Mouse (Mus musculus): ENCODE data around the gene Frs2. TPM values are rescaled to one million over a fixed set of nuclear protein-coding genes. Genes with fewer than 3 reads are reported as not detected.

Gene Frs2
- total and polyA plus RNA-seq, 2 experiments from 2014 or later = 13.6 to 14.1 TPM

GRCm38 (mm10) chr10:117094504-117095329 lies 53.6 kb downstream of the Frs2 start:
- H3K27ac ChIP-seq (ENCODE audit: low read depth) = peak overlapping the region; percentile 41
- TF ChIP-seq EP300 (IDR thresholded peaks at IDR 0.05; ENCODE audit: low read depth) (no peak), CTCF (IDR thresholded peaks at IDR 0.05; ENCODE audit: low read depth) (no peak)
- 33% methylated on average over 15 of the region's 15 CpGs for WGBS
- H3K4me2 ChIP-seq (ENCODE audit: low read depth, low read length) = no peak overlapping the region
- peak; percentile 89 for DNase-seq (ENCODE audit: low spot score)
- H3K4me3 ChIP-seq (ENCODE audit: low read depth, low read length) = no peak overlapping the region
- H3K9ac ChIP-seq (replicated peaks; ENCODE audit: low read depth, low read length) = no peak overlapping the region
- H3K4me1 ChIP-seq (ENCODE audit: control insufficient read depth, insufficient read depth) = peaks cover 15% of the 10 kb centered on the region; the same call in 1 of the 2 replicates
- no peaks in the 10 kb centered on the region for H3K9me3 ChIP-seq (replicated peaks; ENCODE audit: control insufficient read depth, low read length)
- ATAC-seq (ENCODE audit: insufficient read depth, low read depth) = peak; percentile 91
- H3K36me3 ChIP-seq (replicated peaks; ENCODE audit: control insufficient read depth, insufficient read depth, low read length) = peaks cover 15% of the 10 kb centered on the region; the same call in 1 of the 2 replicates
- no peaks in the 10 kb centered on the region for H3K27me3 ChIP-seq (ENCODE audit: control insufficient read depth, insufficient read depth, low read length)

DNA sequence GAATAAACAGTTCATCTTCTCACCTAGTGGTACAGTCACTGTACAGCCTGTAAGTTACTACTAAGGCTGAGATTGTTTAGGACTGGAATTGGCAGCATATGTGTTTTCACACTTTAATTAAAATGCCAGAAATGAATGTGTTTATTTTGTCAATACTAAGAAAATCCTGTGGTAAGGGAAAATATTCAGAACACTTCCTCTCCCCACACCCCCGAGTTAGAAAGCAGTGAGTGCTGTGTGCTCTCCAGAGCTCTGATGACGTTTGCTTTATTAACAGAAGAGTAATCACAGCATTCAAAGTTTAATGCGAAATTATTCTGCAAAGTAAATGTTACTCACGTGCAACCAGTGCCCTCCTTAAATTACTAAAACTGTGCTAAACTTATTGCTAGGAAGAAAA lies 58.7 kb downstream of the Frs2 start:
- peaks cover 9% of the 10 kb centered on the region; the same call in 1 of the 2 replicates for H3K4me1 ChIP-seq (ENCODE audit: control insufficient read depth, insufficient read depth)
- no peak for ATAC-seq (ENCODE audit: insufficient read depth, low read depth)
- no peaks in the 10 kb centered on the region for H3K27me3 ChIP-seq (ENCODE audit: control insufficient read depth, insufficient read depth, low read length)
- H3K4me2 ChIP-seq (ENCODE audit: low read depth, low read length) = no peak overlapping the region
- TF ChIP-seq CTCF (IDR thresholded peaks at IDR 0.05; ENCODE audit: low read depth) (no peak), EP300 (IDR thresholded peaks at IDR 0.05; ENCODE audit: low read depth) (no peak)
- H3K9ac ChIP-seq (replicated peaks; ENCODE audit: low read depth, low read length) = no peak overlapping the region
- no peak overlapping the region for H3K27ac ChIP-seq (ENCODE audit: low read depth)
- no peak for DNase-seq (ENCODE audit: low spot score)
- no peaks in the 10 kb centered on the region for H3K9me3 ChIP-seq (replicated peaks; ENCODE audit: control insufficient read depth, low read length)
- WGBS = 65% methylated on average over 4 of the region's 4 CpGs
- peaks cover 26% of the 10 kb centered on the region for H3K36me3 ChIP-seq (replicated peaks; ENCODE audit: control insufficient read depth, insufficient read depth, low read length)
- no peak overlapping the region for H3K4me3 ChIP-seq (ENCODE audit: low read depth, low read length)

GRCm38 (mm10) chr10:117081914-117082359 lies 66.4 kb downstream of the Frs2 start:
- H3K27ac ChIP-seq (ENCODE audit: low read depth) = 0 out of 2 replicates have a peak overlapping the region, but pooled peaks have one; percentile 34
- no peak for DNase-seq (ENCODE audit: low spot score)
- H3K4me2 ChIP-seq (ENCODE audit: low read depth, low read length) = no peak overlapping the region
- no peak for ATAC-seq (ENCODE audit: insufficient read depth, low read depth)
- no peak overlapping the region for H3K4me3 ChIP-seq (ENCODE audit: low read depth, low read length)
- no peaks in the 10 kb centered on the region for H3K4me1 ChIP-seq (ENCODE audit: control insufficient read depth, insufficient read depth)
- 81% methylated on average over 2 of the region's 2 CpGs for WGBS
- H3K9me3 ChIP-seq (replicated peaks; ENCODE audit: control insufficient read depth, low read length) = no peaks in the 10 kb centered on the region
- no peak for TF ChIP-seq CTCF (IDR thresholded peaks at IDR 0.05; ENCODE audit: low read depth)
- no peak for TF ChIP-seq EP300 (IDR thresholded peaks at IDR 0.05; ENCODE audit: low read depth)
- H3K36me3 ChIP-seq (replicated peaks; ENCODE audit: control insufficient read depth, insufficient read depth, low read length) = peaks cover 66% of the 10 kb centered on the region
- H3K9ac ChIP-seq (replicated peaks; ENCODE audit: low read depth, low read length) = no peak overlapping the region
- H3K27me3 ChIP-seq (ENCODE audit: control insufficient read depth, insufficient read depth, low read length) = no peaks in the 10 kb centered on the region

DNA sequence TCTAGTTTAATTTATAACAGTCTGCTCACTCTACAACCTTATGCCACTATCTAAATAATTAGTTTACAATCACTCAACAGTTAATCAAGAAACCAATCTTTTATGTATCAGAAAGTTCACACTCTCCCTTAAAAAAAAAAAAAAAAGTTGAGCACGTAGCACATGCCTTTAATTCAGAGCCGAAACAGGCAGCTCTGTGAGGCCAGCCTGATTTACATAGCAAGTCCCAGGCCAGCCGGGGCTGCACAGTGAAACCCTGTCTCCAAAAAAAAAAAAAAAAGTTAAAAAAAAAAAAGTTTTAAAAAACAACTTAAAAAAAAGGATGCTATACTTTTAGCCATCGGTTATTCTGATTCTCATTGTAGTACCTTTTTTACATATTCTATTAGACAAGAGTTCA lies 67.0 kb downstream of the Frs2 start:
- no peak overlapping the region for H3K27ac ChIP-seq (ENCODE audit: low read depth)
- no peak overlapping the region for H3K4me3 ChIP-seq (ENCODE audit: low read depth, low read length)
- no peak for TF ChIP-seq CTCF (IDR thresholded peaks at IDR 0.05; ENCODE audit: low read depth)
- no peak for TF ChIP-seq EP300 (IDR thresholded peaks at IDR 0.05; ENCODE audit: low read depth)
- H3K9ac ChIP-seq (replicated peaks; ENCODE audit: low read depth, low read length) = no peak overlapping the region
- H3K27me3 ChIP-seq (ENCODE audit: control insufficient read depth, insufficient read depth, low read length) = no peaks in the 10 kb centered on the region
- H3K9me3 ChIP-seq (replicated peaks; ENCODE audit: control insufficient read depth, low read length) = no peaks in the 10 kb centered on the region
- H3K4me2 ChIP-seq (ENCODE audit: low read depth, low read length) = no peak overlapping the region
- no peaks in the 10 kb centered on the region for H3K4me1 ChIP-seq (ENCODE audit: control insufficient read depth, insufficient read depth)
- 86% methylated on average over 4 of the region's 4 CpGs for WGBS
- peaks cover 72% of the 10 kb centered on the region for H3K36me3 ChIP-seq (replicated peaks; ENCODE audit: control insufficient read depth, insufficient read depth, low read length)
- no peak for ATAC-seq (ENCODE audit: insufficient read depth, low read depth)
- DNase-seq (ENCODE audit: low spot score) = no peak

GRCm38 (mm10) chr10:117078284-117078683 lies 70.0 kb downstream of the Frs2 start:
- peaks cover 77% of the 10 kb centered on the region for H3K36me3 ChIP-seq (replicated peaks; ENCODE audit: control insufficient read depth, insufficient read depth, low read length)

More at GRCm38 (mm10) chr10:117078284-117078683, 70.0 kb downstream of the Frs2 start:
- no peak overlapping the region for H3K4me3 ChIP-seq (ENCODE audit: low read depth, low read length)
- H3K9ac ChIP-seq (replicated peaks; ENCODE audit: low read depth, low read length) = no peak overlapping the region
- no peak for DNase-seq (ENCODE audit: low spot score)
- H3K27ac ChIP-seq (ENCODE audit: low read depth) = no peak overlapping the region
- H3K4me2 ChIP-seq (ENCODE audit: low read depth, low read length) = no peak overlapping the region
- H3K27me3 ChIP-seq (ENCODE audit: control insufficient read depth, insufficient read depth, low read length) = no peaks in the 10 kb centered on the region
- H3K4me1 ChIP-seq (ENCODE audit: control insufficient read depth, insufficient read depth) = no peaks in the 10 kb centered on the region
- WGBS = 75% methylated on average over 6 of the region's 6 CpGs
- peak; percentile 72 for ATAC-seq (ENCODE audit: insufficient read depth, low read depth)
- no peaks in the 10 kb centered on the region for H3K9me3 ChIP-seq (replicated peaks; ENCODE audit: control insufficient read depth, low read length)
- peak; percentile 63 for TF ChIP-seq CTCF (IDR thresholded peaks at IDR 0.05; ENCODE audit: low read depth)
- TF ChIP-seq EP300 (IDR thresholded peaks at IDR 0.05; ENCODE audit: low read depth) = no peak
